Mouse (Mus musculus): ENCODE results near the gene Me3.

- TF ChIP-seq CTCF (IDR thresholded peaks at IDR 0.05; ENCODE audit: control insufficient read depth, insufficient read depth, insufficient read length) (no peak), FOSL1 (IDR thresholded peaks at IDR 0.05; ENCODE audit: insufficient read depth, low read length, poor library complexity, severe bottlenecking) (no peak)
Observed at GRCm38 (mm10) chr7:89798358-89799020, 166.3 kb downstream of the Me3 start.
